Mouse (Mus musculus) MEL (cell line): Measurements from ENCODE around the gene Col25a1. TPM values are rescaled to one million over a fixed set of nuclear protein-coding genes. Genes with fewer than 3 reads are reported as not detected.

Experiments used
- DNase-seq: peaks from one replicate; pipeline ENCODE4 v3.0.0; 2011; ENCODE audit warnings: low read depth, low spot score
- H3K27ac ChIP-seq: 2 replicates; pipeline ENCODE4 v1.5.1; 2012; ENCODE audit warnings: low read depth, mild to moderate bottlenecking, control low read depth, low read length, moderate library complexity; ENCODE audit not compliant: control insufficient read depth
- H3K27me3 ChIP-seq, 2 experiments: fragments of 150-350 bp in 1 of 2; sonication (generic) in 1 of 2; 2 replicates each; pipeline ENCODE4 v1.6.1; 2012; ENCODE audit warnings: low read length in 2 of 2, mild to moderate bottlenecking in 2 of 2, improper control_type of control experiment in 1 of 2, moderate library complexity in 1 of 2; ENCODE audit not compliant: insufficient read depth in 2 of 2, control insufficient read depth in 1 of 2
- H3K36me3 ChIP-seq, 2 experiments: 2 replicates each; pipeline ENCODE4 v1.6.1; 2012 to 2014; ENCODE audit warnings: low read length in 2 of 2, improper control_type of control experiment in 1 of 2, inconsistent platforms in 1 of 2, mild to moderate bottlenecking in 1 of 2; ENCODE audit not compliant: insufficient read depth in 2 of 2, control insufficient read depth in 1 of 2
- H3K4me1 ChIP-seq, 2 experiments: fragments of 150-350 bp in 1 of 2; sonication (generic) in 1 of 2; 2 replicates each; pipeline ENCODE4 v1.6.1; 2012; ENCODE audit warnings: low read length in 2 of 2, improper control_type of control experiment in 1 of 2, mild to moderate bottlenecking in 1 of 2; ENCODE audit not compliant: insufficient read depth in 2 of 2, control insufficient read depth in 1 of 2
- H3K4me3 ChIP-seq, 2 experiments: fragments of 150-350 bp in 1 of 2; sonication (generic) in 1 of 2; 2 replicates each; pipeline ENCODE4 v1.5.1; 2012; ENCODE audit warnings: low read depth in 2 of 2, low read length in 2 of 2, mild to moderate bottlenecking in 2 of 2, moderate library complexity in 2 of 2, control low read depth in 1 of 2, improper control_type of control experiment in 1 of 2; ENCODE audit not compliant: control insufficient read depth in 1 of 2, insufficient read depth in 1 of 2
- H3K79me2 ChIP-seq: 2 replicates; pipeline ENCODE4 v1.6.1; 2012; ENCODE audit warnings: mild to moderate bottlenecking, low read length, moderate library complexity; ENCODE audit not compliant: control insufficient read depth, poor library complexity, insufficient read depth
- H3K9ac ChIP-seq: 2 replicates; pipeline ENCODE4 v1.6.1; 2012; ENCODE audit warnings: low read depth, mild to moderate bottlenecking, control low read depth, low read length, moderate library complexity; ENCODE audit not compliant: control insufficient read depth, poor library complexity, severe bottlenecking
- H3K9me3 ChIP-seq: fragments of 150-350 bp; sonication (generic); replicated peaks from 2 replicates; pipeline ENCODE4 v1.6.1; 2012; ENCODE audit warnings: mild to moderate bottlenecking, low read length, improper control_type of control experiment, moderate library complexity; ENCODE audit not compliant: insufficient read depth
- CHD1 ChIP-seq: IDR thresholded peaks from 2 replicates; pipeline ENCODE4 v1.6.1; 2012; ENCODE audit warnings: low read depth, mild to moderate bottlenecking, inconsistent platforms, low read length, improper control_type of control experiment
- E2F4 ChIP-seq: IDR thresholded peaks from 2 replicates; pipeline ENCODE4 v1.6.1; 2011; ENCODE audit warnings: low read depth, low read length, improper control_type of control experiment, borderline replicate concordance
- GABPA ChIP-seq: IDR thresholded peaks from 2 replicates; pipeline ENCODE4 v1.6.1; 2012; ENCODE audit warnings: low read depth, mild to moderate bottlenecking, inconsistent platforms, low read length, improper control_type of control experiment, moderate library complexity
- GATA1 ChIP-seq: IDR thresholded peaks from 2 replicates; pipeline ENCODE4 v1.6.1; 2011; ENCODE audit warnings: low read depth, low read length, improper control_type of control experiment
- KAT2A ChIP-seq: conservative IDR thresholded peaks from 2 replicates; pipeline ENCODE4 v1.6.1; 2012; ENCODE audit warnings: low read depth, low read length, improper control_type of control experiment, inconsistent platforms
- MAZ ChIP-seq: IDR thresholded peaks from 2 replicates; pipeline ENCODE4 v1.6.1; 2012; ENCODE audit warnings: low read depth, mild to moderate bottlenecking, inconsistent platforms, low read length, improper control_type of control experiment
- MEF2A ChIP-seq: IDR thresholded peaks from 2 replicates; pipeline ENCODE4 v1.6.1; 2014; ENCODE audit warnings: low read depth, mild to moderate bottlenecking, inconsistent platforms, low read length, improper control_type of control experiment; ENCODE audit not compliant: poor library complexity, insufficient replicate concordance, severe bottlenecking; ENCODE audit errors: extremely low read depth
- MYC ChIP-seq: IDR thresholded peaks from 2 replicates; pipeline ENCODE4 v1.6.1; 2011; ENCODE audit warnings: low read depth, mild to moderate bottlenecking, low read length, improper control_type of control experiment, moderate library complexity
- NELFE ChIP-seq: IDR thresholded peaks from 2 replicates; pipeline ENCODE4 v1.6.1; 2011; ENCODE audit warnings: low read depth, low read length, improper control_type of control experiment
- POLR2A ChIP-seq, 2 experiments: IDR thresholded peaks; 2 replicates each; pipeline ENCODE4 v1.6.1; 2011 to 2012; ENCODE audit warnings: low read length in 2 of 2, mild to moderate bottlenecking in 2 of 2, control low read depth in 1 of 2, improper control_type of control experiment in 1 of 2, low read depth in 1 of 2, moderate library complexity in 1 of 2; ENCODE audit not compliant: control insufficient read depth in 1 of 2, insufficient read depth in 1 of 2, poor library complexity in 1 of 2
- POLR2AphosphoS2 ChIP-seq: IDR thresholded peaks from 2 replicates; pipeline ENCODE4 v1.6.1; 2011; ENCODE audit warnings: low read length, improper control_type of control experiment
- RAD21 ChIP-seq: IDR thresholded peaks from 2 replicates; pipeline ENCODE4 v1.6.1; 2011; ENCODE audit warnings: mild to moderate bottlenecking, low read depth, low read length, improper control_type of control experiment
- RCOR1 ChIP-seq: IDR thresholded peaks from 2 replicates; pipeline ENCODE4 v1.6.1; 2012; ENCODE audit warnings: low read depth, mild to moderate bottlenecking, inconsistent platforms, low read length, improper control_type of control experiment
- TCF12 ChIP-seq: IDR thresholded peaks from 2 replicates; pipeline ENCODE4 v1.6.1; 2014; ENCODE audit warnings: low read depth, mild to moderate bottlenecking, inconsistent platforms, low read length, improper control_type of control experiment, moderate library complexity
- UBTF ChIP-seq: IDR thresholded peaks from 2 replicates; pipeline ENCODE4 v1.6.1; 2012; ENCODE audit warnings: low read depth, mild to moderate bottlenecking, inconsistent platforms, low read length, improper control_type of control experiment, moderate library complexity, borderline replicate concordance; ENCODE audit not compliant: insufficient read depth
- USF1 ChIP-seq: IDR thresholded peaks from 2 replicates; pipeline ENCODE4 v1.6.1; 2014; ENCODE audit warnings: low read depth, mild to moderate bottlenecking, inconsistent platforms, low read length, improper control_type of control experiment, moderate library complexity
- ZMIZ1 ChIP-seq: IDR thresholded peaks from 2 replicates; pipeline ENCODE4 v1.6.1; 2012; ENCODE audit warnings: low read depth, mild to moderate bottlenecking, inconsistent platforms, low read length, improper control_type of control experiment, moderate library complexity
- polyA plus RNA-seq, 2 experiments: library from polyadenylated mRNA; stranded (reverse) in 1 of 2; unstranded in 1 of 2; fragments of >175 nt in 1 of 2; fragments of >200 nt in 1 of 2; gene quantifications; 2 replicates each; pipeline versions ENCODE4 v1.2.1 to v1.2.4; 2012; ENCODE audit warnings: low replicate concordance in 2 of 2, low read depth in 1 of 2; ENCODE audit not compliant: insufficient read length in 2 of 2, insufficient read depth in 1 of 2, missing spikeins in 1 of 2
- total RNA-seq: library from RNA; depleted of rRNA; stranded (reverse); fragments of 300-350 nt; gene quantifications from 2 replicates; pipeline ENCODE4 v1.2.3, GENCODE M21; 2012

Gene Col25a1
- total and polyA plus RNA-seq, 3 experiments: not detected

GRCm38 (mm10) chr3:130385856-130386255 is 254.6 kb downstream of the Col25a1 start:
- Histone ChIP-seq H3K27ac (no peak overlapping the region), H3K36me3 (no peaks in the 10 kb centered on the region), H3K27me3 (no peaks in the 10 kb centered on the region), H3K9ac (no peak overlapping the region), H3K79me2 (no peaks in the 10 kb centered on the region), H3K9me3 (no peaks in the 10 kb centered on the region), H3K4me1 (no peaks in the 10 kb centered on the region), H3K4me3 (no peak overlapping the region)
- no peak for TF ChIP-seq USF1
- no peak for TF ChIP-seq GABPA
- TF ChIP-seq RAD21: no peak
- TF ChIP-seq NELFE: no peak
- no peak for TF ChIP-seq E2F4
- no peak for TF ChIP-seq RCOR1
- no peak for TF ChIP-seq GATA1
- no peak for TF ChIP-seq POLR2AphosphoS2
- TF ChIP-seq MYC: no peak
- TF ChIP-seq POLR2A (IDR thresholded peaks at IDR 0.05; ENCODE audit: control insufficient read depth in 1 of 2, insufficient read depth in 1 of 2, low read depth in 1 of 2, low read length in 2 of 2, poor library complexity in 1 of 2): no peak
- DNase-seq: no peak

- Histone ChIP-seq H3K9me3 (no peaks in the 10 kb centered on the region), H3K4me1 (no peaks in the 10 kb centered on the region), H3K27ac (no peak overlapping the region), H3K36me3 (no peaks in the 10 kb centered on the region), H3K4me3 (no peak overlapping the region), H3K79me2 (no peaks in the 10 kb centered on the region), H3K9ac (no peak overlapping the region), H3K27me3 (no peaks in the 10 kb centered on the region)
- no peak for DNase-seq
- no peak for TF ChIP-seq RAD21
- TF ChIP-seq MEF2A: no peak
- no peak for TF ChIP-seq POLR2A (IDR thresholded peaks at IDR 0.05; ENCODE audit: control insufficient read depth in 1 of 2, insufficient read depth in 1 of 2, low read depth in 1 of 2, low read length in 2 of 2, poor library complexity in 1 of 2)
- TF ChIP-seq KAT2A: no peak
- TF ChIP-seq UBTF: no peak
- TF ChIP-seq ZMIZ1: no peak
- TF ChIP-seq RCOR1: no peak
- no peak for TF ChIP-seq GABPA
- TF ChIP-seq MAZ: no peak
- TF ChIP-seq CHD1: no peak
- TF ChIP-seq TCF12: no peak
These were observed 255.9 kb downstream of the Col25a1 start for GRCm38 (mm10) chr3:130387156-130387555.
